Mouse (Mus musculus) layer of hippocampus, adult 2 months (tissue): Measurements from ENCODE around the gene Etl4. TPM values are rescaled to one million over a fixed set of nuclear protein-coding genes. Genes with fewer than 3 reads are reported as not detected.
A peak's percentile ranks its signal among the peaks of the same experiment; 100 is the strongest.

Source experiments
- DNase-seq, 2 experiments: peaks; one replicate each; pipeline ENCODE4 v3.0.0; 2022; ENCODE audit warnings: low spot score in 2 of 2
- H3K27ac ChIP-seq: fragments of 200-600 bp; 2 replicates; pipeline ENCODE4 v1.8.1; 2022
- H3K4me3 ChIP-seq: fragments of 200-600 bp; 2 replicates; pipeline ENCODE4 v1.8.1; 2022; ENCODE audit warnings: mild to moderate bottlenecking
- CTCF ChIP-seq: fragments of 200-600 bp; conservative IDR thresholded peaks from 2 replicates; pipeline ENCODE4 v1.8.1; 2022; ENCODE audit warnings: antibody characterized with exemption, mild to moderate bottlenecking, moderate library complexity
- microRNA-seq, 2 experiments: library from miRNA; unstranded; fragments of <30 nt; microRNA quantifications; one replicate each; pipeline ENCODE4 v1.2.0; 2021
- total RNA-seq, 2 experiments: library from RNA; stranded (reverse); gene quantifications; 2 replicates each; pipeline ENCODE4 v1.2.3; 2021

Gene Etl4
- total RNA-seq, 2 experiments from 2014 or later = 68.4 to 75.9 TPM

DNA sequence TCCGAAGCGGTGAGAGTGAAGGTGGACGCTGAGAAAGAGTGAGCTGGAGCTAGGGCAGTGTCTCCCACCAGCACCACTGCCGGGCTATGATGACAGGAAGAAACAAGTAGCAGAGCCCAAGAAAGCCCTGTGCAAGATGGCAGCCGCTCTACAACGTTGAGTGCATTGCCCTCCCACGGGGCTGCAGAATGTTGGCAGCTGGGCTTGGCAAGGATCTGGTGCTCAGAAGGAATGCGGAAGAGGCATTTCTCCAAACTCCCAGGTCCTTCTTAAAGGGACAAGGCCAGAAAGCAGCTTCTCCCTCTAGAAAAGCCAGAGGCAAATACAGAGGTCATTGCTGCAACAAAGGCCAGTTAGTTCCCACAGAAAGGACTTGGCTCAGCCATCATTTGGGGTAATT, 901.9 kb downstream of the Etl4 start:
- peak in 1 of 2 experiments; percentile 11 for DNase-seq
- TF ChIP-seq CTCF = no peak
- Histone ChIP-seq H3K27ac (no peak overlapping the region), H3K4me3 (no peak overlapping the region)

DNA sequence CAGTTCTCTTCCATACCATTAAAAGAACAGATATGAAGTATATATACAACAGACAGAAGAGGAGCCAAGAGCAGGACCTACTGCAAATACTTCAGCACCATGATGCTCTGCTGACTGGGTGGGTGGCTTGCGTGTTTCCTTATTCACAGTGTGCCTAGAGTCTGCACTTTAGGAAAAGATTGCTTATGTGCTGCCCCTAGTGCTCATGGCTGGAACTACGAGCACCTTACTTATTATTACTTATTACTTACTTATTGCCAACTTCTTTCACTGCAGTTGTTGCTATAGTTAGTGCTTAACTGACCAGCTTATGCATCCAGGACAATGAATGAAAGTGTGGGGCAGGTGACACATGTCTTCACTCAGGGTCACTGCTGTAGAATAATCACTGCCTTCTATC, 904.4 kb downstream of the Etl4 start:
- peak; percentile 69 for TF ChIP-seq CTCF
- Histone ChIP-seq H3K4me3 (no peak overlapping the region), H3K27ac (no peak overlapping the region)
- no peak for DNase-seq

- no peak for DNase-seq
- no peak for TF ChIP-seq CTCF
- H3K27ac ChIP-seq = no peak overlapping the region
- no peak overlapping the region for H3K4me3 ChIP-seq
These were observed 908.6 kb downstream of the Etl4 start for GRCm38 (mm10) chr2:20818226-20818625.

- Histone ChIP-seq H3K4me3 (no peak overlapping the region), H3K27ac (no peak overlapping the region)
- DNase-seq = no peak
- TF ChIP-seq CTCF = 0 out of 2 replicates have a peak, but pooled peaks have one; percentile 6
These were observed 916.7 kb downstream of the Etl4 start for GRCm38 (mm10) chr2:20826258-20826657.

- H3K27ac ChIP-seq = no peak overlapping the region
- H3K4me3 ChIP-seq = no peak overlapping the region
- DNase-seq = no peak
- TF ChIP-seq CTCF = no peak
These were observed 921.3 kb downstream of the Etl4 start for GRCm38 (mm10) chr2:20830882-20831281.

DNA sequence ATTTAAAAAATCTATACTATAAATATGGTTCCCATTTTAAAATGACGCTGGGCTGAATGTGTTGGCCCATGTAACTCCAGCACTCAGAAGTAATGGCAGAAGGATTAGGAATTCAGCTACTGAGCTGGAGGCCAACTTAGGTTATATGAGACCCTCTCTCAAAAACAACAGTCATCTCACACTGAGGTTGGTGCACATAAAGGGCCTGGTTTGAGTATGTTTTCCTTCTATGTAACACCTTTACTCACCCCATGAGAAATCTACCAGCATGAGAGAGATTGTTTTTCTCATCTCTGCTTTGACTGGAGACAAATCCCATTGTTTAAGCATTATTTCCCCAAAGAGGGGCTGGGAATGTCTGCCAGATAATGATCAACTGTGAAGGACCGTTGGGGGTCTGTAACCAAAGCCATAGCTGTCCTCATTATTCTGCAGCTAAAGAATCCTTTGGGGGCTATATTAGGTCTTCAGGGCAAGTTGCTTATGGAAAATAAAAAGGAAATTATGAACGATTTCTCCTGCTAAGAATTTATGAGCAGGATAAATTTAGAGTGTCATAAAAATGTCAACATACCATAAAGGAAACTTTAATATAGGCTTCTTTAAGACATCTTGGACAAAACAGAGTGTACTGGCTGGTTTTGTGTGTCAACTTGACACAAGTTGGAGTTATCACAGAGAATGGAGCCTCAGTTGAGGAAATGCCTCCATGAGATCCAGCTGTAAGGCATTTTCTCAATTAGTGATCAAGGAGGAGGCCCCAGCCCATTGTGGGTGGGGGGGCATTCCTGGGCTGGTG, 922.2 kb downstream of the Etl4 start:
- Histone ChIP-seq H3K27ac (no peak overlapping the region), H3K4me3 (no peak overlapping the region)
- no peak for DNase-seq
- TF ChIP-seq CTCF = no peak

DNA sequence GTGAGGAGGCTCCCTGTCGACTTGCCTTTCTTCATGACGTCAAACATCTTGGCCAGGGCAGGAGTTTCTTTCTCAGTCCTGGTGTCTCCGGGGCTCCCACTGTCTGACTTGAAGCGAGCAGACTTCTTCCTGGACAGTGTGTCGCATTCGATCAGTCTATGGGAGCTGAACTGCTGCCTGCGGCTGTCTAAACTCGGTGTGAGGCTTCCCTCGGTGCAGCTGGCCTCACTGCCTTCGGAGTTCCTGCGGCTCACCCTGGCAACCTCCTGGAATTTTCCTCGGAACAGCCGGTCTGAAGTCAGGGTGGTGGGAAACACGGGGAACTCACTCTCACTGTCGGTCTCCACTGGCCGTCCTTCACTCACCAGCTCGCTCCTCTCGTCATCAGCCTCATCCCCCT, 939.8 kb downstream of the Etl4 start:
- DNase-seq = no peak
- TF ChIP-seq CTCF = no peak
- Histone ChIP-seq H3K4me3 (no peak overlapping the region), H3K27ac (no peak overlapping the region)

Small RNAs within 50 kb of the gene (microRNA-seq; reads per million reads assigned to microRNA genes)
- gene Gm44457 = 0 reads per million in 2 experiments
